Mouse (Mus musculus): ENCODE results near the gene Vps4b.

The Vps4b gene

GRCm38 (mm10) chr1:106796542-106796924 is at the start of gene Vps4b:
Gene Vps4b, minus strand, starts transcription at chr1:106796728.
- DNase-seq: peak; percentile 99

- DNase-seq: peak; percentile 31
Measured at GRCm38 (mm10) chr1:106828784-106829183, 32.3 kb upstream of the Vps4b start.

GRCm38 (mm10) chr1:106822297-106822696 is 25.8 kb upstream of the Vps4b start:
- DNase-seq: peak; percentile 14

GRCm38 (mm10) chr1:106818323-106818722 is 21.8 kb upstream of the Vps4b start:
- peak; percentile 11 for DNase-seq

- DNase-seq: peak; percentile 27
Measured at GRCm38 (mm10) chr1:106816766-106817165, 20.2 kb upstream of the Vps4b start.

- peak; percentile 74 for DNase-seq
Measured at GRCm38 (mm10) chr1:106815265-106815664, 18.7 kb upstream of the Vps4b start.

- DNase-seq: no peak
Measured at GRCm38 (mm10) chr1:106814864-106815263, 18.3 kb upstream of the Vps4b start.

GRCm38 (mm10) chr1:106799931-106800330 is 3.4 kb upstream of the Vps4b start:
- no peak for DNase-seq

- DNase-seq: no peak
Measured at GRCm38 (mm10) chr1:106799406-106799805, 2.9 kb upstream of the Vps4b start.

- DNase-seq: peak; percentile 74
Measured at GRCm38 (mm10) chr1:106796987-106797779, 655 bp upstream of the Vps4b start.

- DNase-seq: peak; percentile 66
Measured at GRCm38 (mm10) chr1:106795634-106796541, 640 bp downstream of the Vps4b start.

GRCm38 (mm10) chr1:106774896-106775295 is 21.6 kb downstream of the Vps4b start:
- DNase-seq: peak; percentile 61

GRCm38 (mm10) chr1:106774092-106774491 is 22.4 kb downstream of the Vps4b start:
- peak; percentile 7 for DNase-seq

GRCm38 (mm10) chr1:106768773-106769172 is 27.8 kb downstream of the Vps4b start:
- peak; percentile 50 for DNase-seq

- peak; percentile 66 for DNase-seq
Measured at GRCm38 (mm10) chr1:106765771-106766170, 30.8 kb downstream of the Vps4b start.

- peak; percentile 53 for DNase-seq
Measured at GRCm38 (mm10) chr1:106764846-106765245, 31.7 kb downstream of the Vps4b start.

- no peak for DNase-seq
Measured at GRCm38 (mm10) chr1:106764281-106764680, 32.2 kb downstream of the Vps4b start.

- DNase-seq: no peak
Measured at GRCm38 (mm10) chr1:106760750-106761149, 35.8 kb downstream of the Vps4b start.

GRCm38 (mm10) chr1:106759572-106760435 is 36.7 kb downstream of the Vps4b start, which contains the start of gene Kdsr:
Gene Kdsr, minus strand, starts transcription at chr1:106759727.
- DNase-seq: peak; percentile 100

GRCm38 (mm10) chr1:106758734-106759571 is 37.6 kb downstream of the Vps4b start:
- DNase-seq: no peak

GRCm38 (mm10) chr1:106756633-106757032 is 39.9 kb downstream of the Vps4b start:
- DNase-seq: peak; percentile 91

- DNase-seq: peak; percentile 72
Measured at GRCm38 (mm10) chr1:106752013-106752412, 44.5 kb downstream of the Vps4b start.

Data from heart, adult 11 months (tissue).